Mouse (Mus musculus): Measurements from ENCODE around the gene Vgll1. TPM values are rescaled to one million over a fixed set of nuclear protein-coding genes. Genes with fewer than 3 reads are reported as not detected.

The Vgll1 gene
- total RNA-seq (2014; fragmentation: Nextera tagmentation) (not detected in 2 replicates), total RNA-seq (2017) (not detected in 2 replicates)

DNA sequence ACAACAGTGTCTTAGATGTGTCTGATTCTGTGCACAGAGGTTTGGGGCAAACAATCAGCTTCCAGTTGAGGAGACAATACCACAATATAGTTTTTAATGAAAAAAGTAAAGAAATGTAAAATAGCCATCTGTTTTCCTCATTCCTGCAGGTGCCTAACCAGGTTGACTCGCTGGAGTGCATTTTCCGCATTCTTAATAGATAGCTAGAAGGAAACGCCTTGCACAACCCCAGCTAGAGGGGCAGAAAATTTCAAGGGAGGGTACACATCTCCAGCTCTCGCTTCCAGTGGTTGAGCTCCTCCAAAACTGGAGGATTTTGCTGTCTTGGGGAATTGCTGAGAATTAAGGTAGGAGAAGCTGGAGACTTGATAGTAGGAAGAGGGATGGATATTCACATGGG, at the start of gene Vgll1:
TSS of gene Vgll1 (plus strand) at position 301 of the 400 bp plus-strand sequence.
- ATAC-seq (replicated peaks; ENCODE audit: poor library complexity, severe bottlenecking): no peak

DNA sequence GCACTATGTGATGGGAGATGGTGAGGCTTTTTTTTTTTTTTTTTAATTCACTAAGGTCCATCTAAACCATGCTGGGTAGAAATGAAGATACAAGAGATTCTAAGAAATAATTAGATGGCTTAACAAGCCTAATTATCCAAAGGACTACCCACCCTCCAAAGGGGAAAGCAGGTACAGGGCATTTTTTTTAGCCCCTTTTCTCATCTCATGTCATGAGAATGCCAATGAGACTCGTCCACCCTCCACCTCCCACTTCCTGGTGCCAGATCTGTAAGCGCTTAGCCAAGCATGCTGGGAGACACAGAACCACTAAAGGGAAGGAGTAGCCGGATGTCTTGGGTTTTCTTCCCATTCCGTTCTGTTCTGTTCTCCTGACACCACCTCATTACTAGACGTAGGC, 45.1 kb upstream of the Vgll1 start, which contains the start of gene Brs3:
TSS of gene Brs3 (plus strand) at position 301 of the 400 bp plus-strand sequence.
- no peak for ATAC-seq (replicated peaks; ENCODE audit: poor library complexity, severe bottlenecking)

- ATAC-seq (replicated peaks; ENCODE audit: poor library complexity, severe bottlenecking): no peak
These were observed 44.0 kb upstream of the Vgll1 start for GRCm38 (mm10) chrX:57043869-57044268.

DNA sequence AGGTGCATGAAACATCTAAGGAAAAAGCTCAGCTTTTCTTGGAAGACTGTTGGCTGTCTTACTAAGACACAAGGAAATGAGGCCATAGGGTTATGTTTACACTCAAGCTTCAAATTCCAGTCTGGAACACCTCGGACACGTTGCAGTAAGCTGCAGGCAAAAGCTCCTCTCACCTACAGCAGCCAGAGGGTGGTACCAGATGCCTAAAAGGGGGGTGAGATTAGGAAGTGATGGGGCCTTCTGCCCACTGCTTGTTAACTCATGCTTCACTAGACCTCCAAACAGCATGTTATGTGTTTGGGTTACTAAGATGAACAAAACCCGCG, 35.1 kb upstream of the Vgll1 start:
- no peak; the same call in 1 of the 2 replicates for ATAC-seq (replicated peaks; ENCODE audit: poor library complexity, severe bottlenecking)

- ATAC-seq (replicated peaks; ENCODE audit: poor library complexity, severe bottlenecking): peak; percentile 95
These were observed 34.5 kb upstream of the Vgll1 start, which contains the start of gene Htatsf1 for GRCm38 (mm10) chrX:57053174-57053992. Gene Htatsf1 (plus strand): TSS chrX:57053583.

DNA sequence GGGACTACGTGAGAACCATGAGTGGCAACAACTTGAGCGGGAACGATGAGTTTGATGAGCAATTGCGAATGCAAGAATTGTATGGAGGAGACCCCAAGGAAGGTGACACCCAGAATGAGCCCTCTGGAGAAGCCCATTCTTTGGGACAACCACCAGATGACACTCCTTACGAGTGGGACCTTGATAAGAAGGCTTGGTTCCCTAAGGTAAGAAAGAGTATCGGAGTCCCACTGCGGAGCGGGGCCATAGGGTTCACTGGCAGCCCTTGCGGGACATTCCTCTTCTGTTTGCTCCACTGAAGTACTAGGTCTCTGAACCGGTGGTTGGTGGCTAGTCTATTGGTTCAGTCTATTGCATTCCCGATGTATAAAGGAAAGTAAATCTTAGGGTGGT, 33.9 kb upstream of the Vgll1 start:
- peak; percentile 10 for ATAC-seq (replicated peaks; ENCODE audit: poor library complexity, severe bottlenecking)

DNA sequence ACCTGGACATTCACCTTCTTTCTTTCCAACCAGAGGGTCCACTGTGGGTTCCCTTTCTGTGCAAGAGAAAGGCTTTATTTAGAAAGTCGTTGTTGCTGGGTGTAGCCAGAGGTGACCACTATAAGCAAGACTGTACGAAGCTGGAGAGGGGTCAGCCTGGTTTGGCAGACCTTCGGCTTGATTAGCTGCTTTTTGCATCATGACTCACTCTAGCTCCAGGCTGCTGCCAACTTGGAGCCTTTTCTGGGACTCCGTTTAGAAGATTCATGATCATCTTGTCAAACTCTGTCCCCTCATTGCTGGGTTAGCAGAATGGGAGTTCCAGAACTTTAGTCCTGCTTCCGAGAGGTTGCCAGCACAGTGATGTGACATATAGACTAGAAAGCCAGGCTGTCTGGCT, 6.4 kb upstream of the Vgll1 start:
- no peak for ATAC-seq (replicated peaks; ENCODE audit: poor library complexity, severe bottlenecking)

DNA sequence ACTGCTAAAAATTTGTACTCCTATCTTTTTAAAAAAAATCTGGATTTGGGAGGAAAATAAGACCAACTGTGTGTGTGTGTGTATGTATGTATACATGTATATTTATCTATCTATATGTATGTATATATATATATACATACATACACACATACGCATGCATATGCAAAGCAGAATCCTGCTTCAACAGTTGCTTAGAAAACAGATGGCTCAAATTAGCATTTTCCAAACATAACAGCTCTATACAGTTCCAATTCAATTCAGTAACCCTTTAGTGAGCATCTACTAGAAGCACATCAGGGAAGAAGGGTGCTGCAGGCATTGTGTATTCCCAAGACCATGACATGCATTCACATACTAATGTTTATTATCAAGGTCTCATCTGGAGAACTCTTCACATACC, 15.5 kb downstream of the Vgll1 start:
- no peak for ATAC-seq (replicated peaks; ENCODE audit: poor library complexity, severe bottlenecking)

GRCm38 (mm10) chrX:57106956-57107355, 19.1 kb downstream of the Vgll1 start:
- no peak for ATAC-seq (replicated peaks; ENCODE audit: poor library complexity, severe bottlenecking)

DNA sequence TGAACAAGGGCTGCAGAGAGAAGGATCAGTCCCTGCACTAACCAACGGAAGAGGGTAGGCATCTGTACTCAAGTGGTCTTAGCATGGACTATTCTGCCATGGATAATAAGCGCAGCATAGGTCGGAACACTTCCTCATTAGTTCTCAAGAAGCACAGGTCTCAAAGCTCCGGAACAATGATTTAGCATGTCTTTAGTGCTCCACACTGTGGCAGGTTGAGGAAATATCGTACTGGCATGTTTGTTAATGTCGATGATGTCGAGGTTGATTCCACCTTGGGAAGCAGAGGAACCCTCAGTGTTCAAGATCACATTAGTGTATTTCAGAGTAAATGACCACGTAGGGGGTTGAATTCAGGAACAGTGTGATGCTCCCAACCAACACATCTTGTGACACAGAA, 30.2 kb downstream of the Vgll1 start:
- no peak for ATAC-seq (replicated peaks; ENCODE audit: poor library complexity, severe bottlenecking)

DNA sequence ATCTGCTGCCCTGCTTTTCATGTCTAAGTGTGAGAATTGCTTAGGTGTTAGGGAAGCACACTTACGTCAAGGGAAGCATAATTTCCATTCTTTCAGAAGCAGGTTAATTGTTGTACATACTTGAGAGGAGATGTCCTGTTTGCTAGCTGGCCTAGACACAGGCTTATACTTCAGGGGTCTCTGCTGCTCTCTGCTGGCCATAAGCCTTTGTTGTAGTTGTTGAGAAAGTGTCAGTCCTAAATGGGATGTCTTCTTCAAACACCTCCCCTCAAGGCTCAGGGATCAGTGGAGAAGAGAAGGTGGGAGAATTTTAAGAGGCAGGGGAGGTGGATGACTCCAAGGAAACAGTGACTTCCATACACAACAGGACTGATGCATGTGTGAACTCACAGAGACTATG, 32.9 kb downstream of the Vgll1 start:
- no peak for ATAC-seq (replicated peaks; ENCODE audit: poor library complexity, severe bottlenecking)

DNA sequence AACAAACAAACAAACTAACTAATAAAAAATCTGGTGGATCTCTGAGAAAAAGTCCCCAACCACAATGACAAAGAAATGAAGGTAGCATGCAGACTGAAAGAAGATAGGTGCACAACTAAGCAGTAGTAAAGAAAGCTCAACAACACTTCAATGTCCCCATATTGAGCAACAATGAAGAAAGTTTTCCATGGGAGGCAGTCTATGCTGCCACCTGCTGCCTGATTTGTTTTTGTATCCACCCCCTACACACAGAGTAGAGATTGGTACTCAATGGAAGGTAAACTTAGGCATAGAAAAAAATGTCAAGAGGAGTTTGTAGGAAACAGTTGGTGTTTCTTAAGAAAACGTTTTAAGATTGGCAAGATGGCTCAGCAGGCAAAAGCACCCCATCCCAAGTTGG, 42.7 kb downstream of the Vgll1 start:
- ATAC-seq (replicated peaks; ENCODE audit: poor library complexity, severe bottlenecking): peak; percentile 42; the same call in 1 of the 2 replicates

GRCm38 (mm10) chrX:57137627-57138026, 49.7 kb downstream of the Vgll1 start:
- no peak for ATAC-seq (replicated peaks; ENCODE audit: poor library complexity, severe bottlenecking)

DNA sequence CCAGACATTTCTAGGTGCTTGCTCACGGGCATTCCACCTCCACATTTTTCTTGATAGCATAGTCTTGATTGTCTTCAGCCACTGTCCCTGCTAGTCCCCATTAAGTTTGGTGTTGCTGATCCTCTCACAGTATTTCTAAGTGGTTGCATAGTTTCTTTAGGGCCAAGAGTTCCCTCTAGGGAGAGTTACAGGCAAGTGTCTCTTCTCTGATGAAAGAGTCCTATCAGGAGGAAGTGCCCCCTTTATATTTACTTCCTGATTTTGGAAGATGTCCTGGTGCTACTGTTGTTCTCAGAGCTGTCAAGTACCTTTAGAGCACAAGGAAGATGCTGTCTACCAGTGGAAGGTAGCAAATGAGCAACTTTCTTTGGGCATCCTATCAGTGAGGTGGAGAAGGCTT, 65.6 kb downstream of the Vgll1 start:
- peak; percentile 91 for ATAC-seq (replicated peaks; ENCODE audit: poor library complexity, severe bottlenecking)

Other genes with a start within 250 kb of the Vgll1 start
- gene Adgrg4, start 217.9 kb upstream of the Vgll1 start, total RNA-seq (2014; fragmentation: Nextera tagmentation): not detected in 2 replicates
- not detected in 2 replicates for gene Adgrg4, start 217.9 kb upstream of the Vgll1 start, total RNA-seq (2017)
- gene Brs3, start 45.0 kb upstream of the Vgll1 start, total RNA-seq (2014; fragmentation: Nextera tagmentation): not detected in 2 replicates
- gene Brs3, start 45.0 kb upstream of the Vgll1 start, total RNA-seq (2017): not detected in 2 replicates
- gene Htatsf1, start 34.5 kb upstream of the Vgll1 start, total RNA-seq (2014; fragmentation: Nextera tagmentation): 37.9 and 46.8 TPM in 2 replicates
- 66.8 and 76.7 TPM in 2 replicates for gene Htatsf1, start 34.5 kb upstream of the Vgll1 start, total RNA-seq (2017)
- gene Cd40lg, start 124.0 kb downstream of the Vgll1 start, total RNA-seq (2014; fragmentation: Nextera tagmentation): not detected in 2 replicates
- not detected in 2 replicates for gene Cd40lg, start 124.0 kb downstream of the Vgll1 start, total RNA-seq (2017)

Data from granulocyte monocyte progenitor cell, adult 5-6 weeks (primary cell).